Mouse (Mus musculus) forebrain, embryonic 11.5 days (tissue): ENCODE results near the gene Car7. TPM values are rescaled to one million over a fixed set of nuclear protein-coding genes. Genes with fewer than 3 reads are reported as not detected.

ENCODE experiments used
- ATAC-seq: fragments of 200-750 bp; cut with Nextera tagmentation; replicated peaks from 2 replicates; pipeline ENCODE4 v1.8.0; 2017; ENCODE audit warnings: moderate TSS enrichment; ENCODE audit not compliant: low FRiP score
- DNase-seq: peaks from one replicate; pipeline ENCODE4 v3.0.0-alpha.2; 2017; ENCODE audit warnings: low spot score
- H3K27ac ChIP-seq: fragments of 300-500 bp; sonication (generic); 2 replicates; pipeline ENCODE4 v1.5.1; 2014; ENCODE audit warnings: low read depth, low read length
- H3K27me3 ChIP-seq: fragments of 300-500 bp; sonication (generic); 2 replicates; pipeline ENCODE4 v1.6.1; 2014; ENCODE audit warnings: mild to moderate bottlenecking, low read length, mixed read lengths; ENCODE audit not compliant: control insufficient read depth, insufficient read depth
- H3K36me3 ChIP-seq: fragments of 300-500 bp; sonication (generic); 2 replicates; pipeline ENCODE4 v1.6.1; 2014; ENCODE audit warnings: mild to moderate bottlenecking, low read length, moderate library complexity, mixed read lengths; ENCODE audit not compliant: control insufficient read depth, insufficient read depth
- H3K4me1 ChIP-seq: fragments of 300-500 bp; sonication (generic); replicated peaks from 2 replicates; pipeline ENCODE4 v1.6.1; 2014; ENCODE audit warnings: low read length, mixed read lengths; ENCODE audit not compliant: control insufficient read depth, insufficient read depth
- H3K4me2 ChIP-seq: fragments of 300-500 bp; sonication (generic); 2 replicates; pipeline ENCODE4 v1.6.1; 2014; ENCODE audit warnings: low read depth, mild to moderate bottlenecking, low read length, moderate library complexity, mixed read lengths; ENCODE audit not compliant: severe bottlenecking
- H3K4me3 ChIP-seq: fragments of 300-500 bp; sonication (generic); 2 replicates; pipeline ENCODE4 v1.5.1; 2014; ENCODE audit warnings: low read depth, low read length
- H3K9ac ChIP-seq: fragments of 300-500 bp; sonication (generic); 2 replicates; pipeline ENCODE4 v1.6.1; 2014; ENCODE audit warnings: low read length
- H3K9me3 ChIP-seq: fragments of 300-500 bp; sonication (generic); 2 replicates; pipeline ENCODE4 v1.6.1; 2016; ENCODE audit warnings: low read length, mixed read lengths; ENCODE audit not compliant: control insufficient read depth
- WGBS: fragments of 180-500 bp; shearing (Covaris S2); extraction: QIAGEN DNeasy Blood & Tissue Kit; methylation state at CpG from one replicate; pipeline ENCODE4 v1.1.7; 2014; 5-methylcytosine and 5-hydroxymethylcytosine counted together
- polyA plus RNA-seq: library from polyadenylated mRNA; unstranded; fragments of >200 nt; fragmentation: Nextera tagmentation; extraction: Ambion mirVana; gene quantifications from 2 replicates; pipeline ENCODE4 v1.2.1, GENCODE M21; 2014

The Car7 gene
- polyA plus RNA-seq, 1 experiment from 2014 or later: 0.79 TPM

- DNase-seq (peak; percentile 37), ATAC-seq (no peak)
- Histone ChIP-seq H3K27ac (no peak overlapping the region), H3K36me3 (peaks cover 7% of the 10 kb centered on the region), H3K9ac (no peak overlapping the region), H3K27me3 (no peaks in the 10 kb centered on the region), H3K4me1 (no peaks in the 10 kb centered on the region), H3K9me3 (no peaks in the 10 kb centered on the region), H3K4me2 (no peak overlapping the region), H3K4me3 (no peak overlapping the region)
- WGBS: 87% methylated on average over 21 of the region's 21 CpGs
Measured at GRCm38 (mm10) chr8:104595773-104596536, 61.5 kb downstream of the Car7 start.

GRCm38 (mm10) chr8:104597656-104598055 lies 63.2 kb downstream of the Car7 start:
- Histone ChIP-seq H3K9ac (no peak overlapping the region), H3K9me3 (no peaks in the 10 kb centered on the region), H3K4me1 (0 out of 2 replicates have a peak, but pooled peaks cover 3% of the 10 kb centered on the region), H3K4me2 (no peak overlapping the region), H3K36me3 (peaks cover 7% of the 10 kb centered on the region), H3K27ac (no peak overlapping the region), H3K27me3 (no peaks in the 10 kb centered on the region), H3K4me3 (no peak overlapping the region)
- ATAC-seq (no peak), DNase-seq (peak; percentile 10)
- 88% methylated on average over 6 of the region's 6 CpGs for WGBS

- no peaks in the 10 kb centered on the region for H3K27me3 ChIP-seq
- H3K9ac ChIP-seq: no peak overlapping the region
- no peak overlapping the region for H3K27ac ChIP-seq
- DNase-seq (peak; percentile 13), ATAC-seq (no peak)
- no peaks in the 10 kb centered on the region for H3K9me3 ChIP-seq
- no peak overlapping the region for H3K4me3 ChIP-seq
- H3K4me2 ChIP-seq: no peak overlapping the region
- peaks cover 7% of the 10 kb centered on the region for H3K36me3 ChIP-seq
- 0 out of 2 replicates have a peak, but pooled peaks cover 3% of the 10 kb centered on the region for H3K4me1 ChIP-seq
- WGBS: 77% methylated on average over 6 of the region's 6 CpGs
Measured at GRCm38 (mm10) chr8:104598496-104598895, 64.0 kb downstream of the Car7 start.

Other genes with a start within 250 kb of the Car7 start
- gene Cmtm2a, start 241.5 kb upstream of the Car7 start, polyA plus RNA-seq: not detected in 2 replicates
- not detected in 2 replicates for gene Gm45711, start 224.6 kb upstream of the Car7 start, polyA plus RNA-seq
- gene Cmtm1, start 224.5 kb upstream of the Car7 start, polyA plus RNA-seq: not detected in 2 replicates
- gene Gm11020, start 213.1 kb upstream of the Car7 start, polyA plus RNA-seq: not detected in 2 replicates
- not detected in 2 replicates for gene Cmtm2b, start 212.5 kb upstream of the Car7 start, polyA plus RNA-seq
- gene Cmtm3, start 195.3 kb upstream of the Car7 start, polyA plus RNA-seq: 66.8 and 70.9 TPM in 2 replicates
- 3.3 and 3.6 TPM in 2 replicates for gene Cmtm4, start 138.9 kb upstream of the Car7 start, polyA plus RNA-seq
- gene Dync1li2, start 91.6 kb upstream of the Car7 start, polyA plus RNA-seq: 101 and 105 TPM in 2 replicates
- 0.15 and 0.17 TPM in 2 replicates for gene Terb1, start 24.8 kb upstream of the Car7 start, polyA plus RNA-seq
- 132 and 147 TPM in 2 replicates for gene Nae1, start 52 bp upstream of the Car7 start, polyA plus RNA-seq
- gene Pdp2, start 56.8 kb downstream of the Car7 start, polyA plus RNA-seq: 16.5 and 18.7 TPM in 2 replicates
- gene Cdh16, start 89.7 kb downstream of the Car7 start, polyA plus RNA-seq: not detected in 2 replicates
- gene Rrad, start 96.6 kb downstream of the Car7 start, polyA plus RNA-seq: 0.90 and 1.3 TPM in 2 replicates
- 89.2 and 90.0 TPM in 2 replicates for gene Ciao2b, start 107.3 kb downstream of the Car7 start, polyA plus RNA-seq
- gene Ces2a, start 199.3 kb downstream of the Car7 start, polyA plus RNA-seq: not detected in 2 replicates